Mouse (Mus musculus) liver, embryonic 14.5 days (tissue): ENCODE measurements at regions not wholly inside any gene's neighbourhood (a gene's known extent, or its start where the extent isn't known, plus 50 kb on each side); places are given as distances from the start of the nearest gene placed in this dataset.

Experiments used
- CTCF ChIP-seq: IDR thresholded peaks from 2 replicates; pipeline ENCODE4 v1.5.1; 2016; ENCODE audit warnings: antibody characterized with exemption, low read depth, control low read depth
- EP300 ChIP-seq: IDR thresholded peaks from 2 replicates; pipeline ENCODE4 v1.6.1; 2016; ENCODE audit warnings: antibody characterized with exemption, low read depth

GRCm38 (mm10) chr3:33391765-33392540 lies 248.9 kb upstream of the Pex5l start:
- TF ChIP-seq CTCF (no peak), EP300 (no peak)
